Mouse (Mus musculus): ENCODE results near the gene Hoxc10.

Gene Hoxc10

GRCm38 (mm10) chr15:102967511-102968397, 1.2 kb downstream of the Hoxc10 start:
- DNase-seq, result no peak

DNA sequence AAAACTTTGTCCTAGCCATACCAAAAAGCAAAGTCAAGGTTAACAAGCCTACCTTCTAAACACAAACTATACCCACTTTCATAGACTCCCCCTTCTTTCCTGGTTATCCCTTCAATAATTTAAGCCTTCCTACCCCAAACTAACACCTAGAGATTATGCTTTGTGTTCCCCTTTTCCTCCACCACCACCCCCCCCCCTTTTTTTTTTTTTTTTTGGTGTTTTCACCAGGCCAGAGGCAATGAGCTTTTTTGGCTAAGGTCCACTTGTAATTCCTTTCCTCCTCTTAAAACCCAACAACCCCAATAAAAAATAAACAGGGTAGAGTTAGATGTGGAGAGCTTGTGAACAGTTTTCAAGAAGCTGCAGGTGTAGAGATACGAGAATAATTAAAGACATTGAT, 2.7 kb downstream of the Hoxc10 start:
- no peak for DNase-seq

GRCm38 (mm10) chr15:102970740-102971139, 4.1 kb downstream of the Hoxc10 start:
- no peak for DNase-seq

GRCm38 (mm10) chr15:102972254-102972653, 5.7 kb downstream of the Hoxc10 start:
- DNase-seq, result no peak

DNA sequence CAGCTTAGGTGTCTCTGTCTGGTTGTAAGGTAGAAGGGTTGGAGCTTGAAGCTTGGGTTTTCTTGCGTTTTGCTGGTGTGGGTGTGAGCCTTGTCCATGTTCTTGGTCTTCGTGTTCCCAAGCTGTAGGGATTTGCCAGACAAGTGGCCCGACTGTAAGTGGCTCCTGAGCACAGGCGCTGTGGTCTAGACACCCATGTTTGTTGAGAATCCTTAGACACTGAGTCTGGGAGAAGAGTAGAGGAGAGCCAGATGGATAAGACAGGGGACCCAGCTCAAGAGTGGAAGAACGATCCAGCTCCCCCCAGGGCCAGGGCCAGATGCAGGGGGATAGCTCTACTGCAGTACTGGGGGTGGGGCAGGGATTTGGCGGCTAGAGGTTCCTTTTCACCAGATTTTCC, 6.2 kb downstream of the Hoxc10 start:
- no peak for DNase-seq

DNA sequence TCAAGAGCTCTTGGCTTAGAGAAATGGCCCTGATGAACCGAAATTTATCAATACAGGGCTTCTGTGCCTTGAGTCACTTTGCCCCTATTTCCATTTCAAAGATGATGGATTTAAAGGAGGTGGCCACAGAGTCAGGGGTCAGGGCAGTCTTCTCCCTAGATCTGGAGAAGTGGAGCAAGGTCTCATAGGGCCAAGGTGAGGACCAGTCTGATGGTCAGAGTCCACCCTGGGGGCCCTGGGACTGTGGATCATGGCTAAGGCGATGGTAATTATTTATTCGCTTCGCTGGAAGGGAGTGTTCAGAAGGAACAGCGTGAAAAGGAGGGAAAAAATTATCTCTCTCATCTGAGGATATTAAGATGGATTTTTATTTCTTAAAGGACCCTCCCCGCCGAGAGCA, 8.4 kb downstream of the Hoxc10 start:
- no peak for DNase-seq

- no peak for DNase-seq
These were observed 9.1 kb downstream of the Hoxc10 start for GRCm38 (mm10) chr15:102975688-102976111.

GRCm38 (mm10) chr15:102976171-102976570, 9.6 kb downstream of the Hoxc10 start, which contains the start of gene Hoxc9:
Hoxc9 (plus strand) TSS chr15:102976439.
- no peak for DNase-seq

GRCm38 (mm10) chr15:102976631-102977422, 10.2 kb downstream of the Hoxc10 start:
- no peak for DNase-seq

- no peak for DNase-seq
These were observed 10.9 kb downstream of the Hoxc10 start for GRCm38 (mm10) chr15:102977423-102977974.

DNA sequence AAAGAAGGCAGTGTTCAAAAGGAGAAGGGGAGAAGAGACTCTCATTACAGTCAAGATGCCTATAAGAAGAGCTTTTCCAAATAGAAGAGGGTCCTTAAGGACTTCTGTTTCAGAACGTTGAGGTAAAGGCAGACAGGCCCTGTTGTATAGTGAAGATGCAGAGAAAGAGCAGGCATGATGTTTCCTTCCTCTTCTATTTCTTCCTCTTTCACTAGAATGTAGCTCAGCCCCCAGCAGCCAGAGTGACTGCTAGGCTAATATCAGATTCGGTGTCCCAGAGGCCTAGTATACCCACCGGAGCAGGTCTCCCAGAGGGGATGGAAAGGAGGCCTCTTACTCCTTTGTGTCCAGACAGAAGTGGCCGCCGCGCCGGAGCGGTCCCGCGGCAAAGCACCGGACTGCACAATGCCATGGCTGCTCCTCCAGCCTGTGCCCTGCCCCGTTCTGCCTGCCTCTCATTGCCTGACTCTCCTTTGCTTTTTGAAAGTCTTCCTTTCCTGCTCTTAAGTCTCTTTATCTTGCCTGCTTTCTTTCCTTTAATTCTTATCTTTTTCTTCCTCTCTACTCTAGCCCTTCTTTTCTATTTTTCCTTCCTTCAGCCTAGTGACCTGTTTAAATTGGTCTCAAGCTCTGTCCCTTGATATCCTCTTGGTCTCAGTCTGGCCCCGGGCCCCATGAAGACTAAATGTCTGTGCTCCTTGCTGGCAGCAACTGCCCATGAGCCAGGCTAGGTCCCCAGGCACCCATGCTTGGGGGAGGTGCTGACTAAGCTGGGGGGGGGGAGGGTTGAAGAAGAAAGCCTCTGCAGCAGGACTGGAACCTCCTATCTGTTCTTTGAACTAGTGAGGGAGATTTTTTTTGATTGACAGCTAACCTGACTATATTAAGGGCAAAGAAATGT, 12.3 kb downstream of the Hoxc10 start:
- DNase-seq, result no peak

GRCm38 (mm10) chr15:102979936-102980335, 13.3 kb downstream of the Hoxc10 start:
- DNase-seq, result no peak

DNA sequence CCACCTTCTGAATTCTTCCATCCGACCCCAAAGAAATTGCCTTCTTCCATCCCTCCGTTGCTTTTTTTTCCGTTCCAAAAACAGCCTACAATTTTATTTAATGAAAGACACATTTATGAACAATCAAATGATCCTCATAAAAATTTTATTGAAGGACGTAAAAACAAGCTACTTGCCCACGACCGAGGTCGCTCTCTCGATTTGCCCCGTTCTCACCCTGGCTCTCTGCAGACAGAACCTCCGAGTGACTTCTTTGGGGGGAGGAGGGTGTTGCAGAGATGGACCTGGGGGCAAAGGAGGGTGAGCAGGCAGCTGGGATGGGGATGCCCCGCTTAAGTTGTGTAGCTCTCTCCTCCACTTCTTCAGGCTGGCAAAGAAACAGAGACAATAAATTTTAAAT, 13.8 kb downstream of the Hoxc10 start:
- DNase-seq, result no peak

DNA sequence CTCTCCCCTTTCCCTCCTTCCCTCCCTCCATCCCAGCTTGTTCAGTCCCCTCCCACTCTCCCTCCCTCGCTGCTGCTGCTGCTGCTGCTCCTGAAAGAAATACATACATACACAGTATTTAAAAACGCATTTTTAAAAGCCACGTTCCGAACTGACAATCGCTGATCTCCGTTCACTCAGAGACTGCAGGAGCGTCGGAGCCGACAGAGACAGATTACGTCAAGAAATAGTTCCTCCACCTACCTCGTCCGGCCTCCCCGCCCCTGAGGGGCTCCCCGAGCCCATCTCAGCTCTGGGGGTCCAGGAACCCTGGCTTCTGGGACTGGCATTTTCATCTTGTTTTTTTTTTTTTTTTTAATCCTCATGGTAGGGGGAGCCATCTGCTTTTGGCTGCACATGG, 14.3 kb downstream of the Hoxc10 start:
- DNase-seq, result no peak

DNA sequence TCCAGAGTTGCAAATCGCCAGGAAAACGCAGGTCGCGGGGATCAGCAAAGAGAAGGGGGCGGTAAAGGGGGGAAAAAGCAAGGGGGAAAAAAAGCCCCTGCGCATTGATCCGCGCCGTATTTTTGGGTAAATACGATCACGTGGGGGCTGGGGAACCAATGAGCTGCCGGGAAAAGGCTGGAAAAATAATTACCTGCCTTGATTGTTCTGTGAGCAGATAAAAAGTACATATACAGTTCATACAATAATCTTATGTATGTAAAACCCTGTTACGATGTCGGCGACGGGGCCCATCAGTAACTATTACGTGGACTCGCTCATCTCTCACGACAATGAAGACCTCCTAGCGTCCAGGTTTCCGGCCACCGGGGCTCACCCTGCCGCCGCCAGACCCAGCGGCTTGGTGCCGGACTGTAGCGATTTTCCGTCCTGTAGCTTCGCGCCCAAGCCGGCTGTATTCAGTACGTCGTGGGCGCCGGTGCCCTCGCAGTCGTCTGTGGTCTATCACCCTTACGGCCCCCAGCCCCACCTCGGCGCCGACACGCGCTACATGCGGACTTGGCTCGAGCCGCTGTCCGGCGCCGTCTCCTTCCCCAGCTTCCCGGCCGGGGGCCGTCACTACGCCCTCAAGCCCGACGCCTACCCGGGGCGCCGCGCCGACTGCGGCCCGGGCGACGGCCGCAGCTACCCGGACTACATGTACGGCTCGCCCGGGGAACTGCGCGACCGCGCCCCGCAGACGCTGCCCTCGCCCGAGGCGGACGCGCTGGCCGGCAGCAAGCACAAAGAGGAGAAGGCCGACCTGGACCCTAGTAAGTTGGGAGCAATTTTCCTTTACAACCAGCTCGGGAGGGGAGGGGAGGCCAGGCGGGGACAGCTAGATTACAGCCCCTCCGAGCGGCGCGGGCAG, 15.0 kb downstream of the Hoxc10 start:
- no peak for DNase-seq

DNA sequence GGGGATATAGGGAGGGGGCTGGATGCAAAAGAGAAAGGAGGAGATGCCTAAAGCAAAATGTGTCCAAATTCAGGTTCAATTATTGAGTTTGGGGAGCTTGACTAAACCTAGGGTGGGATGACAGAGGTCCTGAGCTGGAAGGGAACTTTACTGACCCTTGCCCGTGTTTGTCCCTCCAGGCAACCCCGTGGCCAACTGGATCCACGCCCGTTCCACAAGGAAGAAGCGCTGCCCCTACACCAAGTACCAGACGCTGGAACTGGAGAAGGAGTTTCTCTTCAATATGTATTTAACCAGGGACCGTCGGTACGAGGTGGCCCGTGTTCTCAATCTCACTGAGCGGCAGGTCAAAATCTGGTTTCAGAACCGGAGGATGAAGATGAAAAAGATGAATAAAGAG, 17.1 kb downstream of the Hoxc10 start:
- DNase-seq, result no peak

GRCm38 (mm10) chr15:102984521-102984920, 17.9 kb downstream of the Hoxc10 start:
- no peak for DNase-seq

GRCm38 (mm10) chr15:102984925-102985324, 18.3 kb downstream of the Hoxc10 start:
- DNase-seq, result no peak

DNA sequence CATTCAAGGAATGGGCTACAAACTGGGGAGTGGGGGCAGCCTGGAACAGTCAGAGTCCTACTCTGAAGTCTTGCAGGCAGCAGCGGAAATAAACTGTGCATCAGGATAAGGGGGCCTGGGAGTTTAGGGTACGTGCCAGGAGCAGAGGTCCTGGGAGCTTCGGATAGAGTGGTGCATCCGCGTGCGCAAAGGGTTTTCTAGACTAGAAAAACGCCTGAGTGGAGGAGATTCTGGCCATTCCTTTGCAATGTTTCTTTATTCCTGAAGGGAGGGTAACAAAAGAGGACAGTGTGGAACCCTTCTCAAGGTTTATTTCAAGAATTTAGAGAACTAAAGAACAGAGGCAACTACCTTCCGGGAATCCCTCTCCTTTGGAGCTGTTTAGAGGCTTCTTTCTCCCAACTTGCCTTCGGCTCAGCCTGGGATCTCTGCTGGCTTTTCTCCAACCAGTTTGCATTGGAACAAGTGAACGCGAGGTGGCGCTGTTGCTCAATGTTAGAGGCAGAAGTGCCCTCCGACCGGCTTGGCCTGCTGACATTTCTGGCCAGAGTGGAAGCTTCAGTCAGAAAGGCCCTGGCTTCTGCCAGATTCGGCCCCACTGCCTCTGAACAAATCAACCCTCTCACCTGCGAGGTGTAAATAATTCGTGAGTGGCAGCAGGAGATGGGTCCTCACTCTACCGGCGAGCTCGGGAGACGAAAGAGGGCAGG, 20.7 kb downstream of the Hoxc10 start:
- DNase-seq, result peak; percentile 30 to 35

DNA sequence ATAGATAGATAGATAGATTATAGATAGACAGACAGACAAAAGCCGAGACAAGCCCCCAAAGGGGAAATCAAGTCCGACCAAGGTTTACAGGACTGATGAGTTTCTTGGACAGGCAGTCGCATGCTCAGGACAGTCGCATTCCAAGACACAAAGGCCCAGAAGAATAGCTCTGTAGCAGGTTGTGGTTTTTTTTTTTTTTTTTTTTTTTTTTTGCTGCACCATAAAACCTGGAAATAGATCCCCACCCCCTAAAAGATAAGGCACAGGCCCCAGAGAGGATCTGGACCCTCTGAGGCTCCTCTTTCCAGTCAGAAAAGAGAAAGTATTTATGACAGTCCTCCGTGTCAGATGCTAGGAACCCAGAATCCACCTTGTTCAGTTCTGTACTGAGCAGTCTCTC, 21.5 kb downstream of the Hoxc10 start:
- no peak for DNase-seq

Data from thymus, adult 18-20 months (tissue).